Mouse (Mus musculus) mature B cell (primary cell): ENCODE measurements around the gene Ltn1.

Source experiments
- in situ Hi-C: fragments of 300-500 bp; cut with MboI; formaldehyde crosslinking; loops from 2 replicates; pipeline ENCODE4 v1.14.3; 2019

Ltn1 gene

DNA sequence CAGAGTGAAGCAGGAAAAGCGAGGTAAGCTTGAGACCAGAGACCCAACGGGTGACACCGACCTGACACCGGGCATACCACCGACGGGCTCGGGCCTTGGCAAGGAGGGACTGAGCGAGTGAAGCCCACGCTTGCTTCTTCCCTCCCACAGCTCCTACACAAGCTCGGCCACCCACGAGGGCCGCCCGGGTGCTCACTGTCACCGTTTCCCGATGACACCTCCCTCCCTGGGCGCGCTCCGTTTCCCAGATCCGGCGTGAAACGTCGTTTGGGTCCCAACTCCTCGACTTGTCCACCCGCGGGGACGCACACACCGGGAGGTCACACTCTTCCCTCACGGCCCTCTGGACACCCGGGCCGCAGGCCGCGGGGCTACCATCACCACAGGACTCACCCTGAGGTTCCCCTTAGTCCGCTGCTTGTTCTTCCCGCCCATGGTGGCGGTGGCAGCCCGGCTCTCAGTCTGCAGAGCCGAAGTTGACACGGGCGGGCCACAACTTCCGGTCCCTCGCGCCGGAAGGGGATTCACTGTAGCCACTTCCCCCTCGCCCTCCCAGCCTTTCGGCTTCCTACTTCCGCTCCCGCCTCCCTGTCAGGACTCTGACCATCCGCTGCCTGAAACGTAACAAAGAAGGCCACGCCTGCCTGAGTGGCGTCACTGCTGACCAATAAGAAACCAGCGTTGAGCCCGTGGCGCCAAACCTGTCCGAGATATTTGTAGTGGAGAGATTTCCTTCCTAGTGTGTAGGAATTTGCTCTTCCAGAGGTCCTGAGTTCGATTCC lies at the start of gene Ltn1:
Gene Ltn1 (minus strand): TSS at position 580 of the 782 bp plus-strand sequence.
- in situ Hi-C loops = loop anchor here (10.0 kb wide), 1 partner anchor 273 kb away; no protein-coding TSS in a partner anchor

GRCm38 (mm10) chr16:87470579-87470978 lies 38.2 kb upstream of the Ltn1 start:
- in situ Hi-C loops = no loop called here

DNA sequence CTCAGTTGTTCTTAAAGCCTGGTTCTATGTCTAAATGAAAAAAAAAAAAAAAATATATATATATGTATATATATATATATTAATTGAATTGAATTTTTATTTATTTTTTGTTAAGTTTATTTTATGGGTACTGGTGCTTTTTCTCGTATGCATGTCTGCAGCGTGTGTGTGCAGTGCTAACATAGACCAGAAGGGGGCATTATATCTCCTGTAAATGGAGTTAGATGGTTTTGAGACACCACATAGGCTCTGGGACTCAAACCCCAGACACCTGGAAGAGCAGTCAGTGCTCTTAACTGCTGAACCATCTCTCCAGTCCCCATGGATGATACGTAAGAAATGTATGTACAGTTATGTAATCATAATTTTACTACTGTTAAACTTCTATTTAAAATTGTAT lies 26.3 kb upstream of the Ltn1 start:
- in situ Hi-C loops = no loop called here

DNA sequence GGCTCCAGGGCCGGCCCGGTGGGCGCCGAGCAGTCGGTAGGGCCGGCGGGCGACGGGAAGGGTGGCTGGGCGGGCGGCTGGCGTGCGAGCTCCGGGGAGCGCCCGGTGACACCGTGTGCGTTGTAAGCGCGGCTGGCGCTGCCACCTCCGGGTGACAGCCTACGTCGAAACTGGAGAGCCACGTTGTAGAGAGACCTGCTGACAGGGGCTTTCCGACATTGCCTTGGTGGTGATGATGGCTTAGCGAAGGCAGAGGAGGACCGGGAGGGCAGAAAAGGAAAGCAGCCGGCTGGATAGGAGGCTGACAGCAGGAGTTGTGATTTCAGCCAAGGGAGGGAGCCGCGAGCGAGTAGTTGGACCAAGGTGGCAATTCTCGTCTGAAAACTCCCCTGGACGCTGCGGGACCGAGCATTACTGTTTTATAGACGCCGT lies 22.8 kb upstream of the Ltn1 start:
- in situ Hi-C loops = no loop called here

- in situ Hi-C loops = no loop called here
Measured at GRCm38 (mm10) chr16:87454419-87455179, 22.2 kb upstream of the Ltn1 start, which contains the start of gene Usp16. Gene Usp16 (plus strand): TSS chr16:87454703.

GRCm38 (mm10) chr16:87453226-87453625 lies 20.8 kb upstream of the Ltn1 start:
- in situ Hi-C loops = no loop called here

DNA sequence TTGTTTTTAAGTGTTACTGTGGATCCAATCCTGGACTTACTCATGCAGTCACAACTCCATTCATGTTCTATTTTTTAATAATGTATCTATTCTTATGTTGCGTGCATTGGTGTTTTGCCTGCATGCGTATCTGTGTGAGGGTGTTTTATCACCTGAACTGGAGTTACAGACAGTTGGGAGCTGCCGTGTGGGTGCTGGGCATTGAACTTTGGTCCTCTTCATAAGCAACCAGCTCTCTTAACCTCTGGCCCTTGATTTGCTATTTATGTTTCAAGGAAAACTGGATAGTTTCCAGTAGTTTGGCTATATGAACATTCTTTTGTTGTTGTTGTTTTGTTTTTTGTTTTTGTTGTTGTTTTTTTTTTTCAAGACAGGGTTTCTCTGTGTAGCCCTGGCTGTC lies 13.1 kb upstream of the Ltn1 start:
- in situ Hi-C loops = no loop called here

GRCm38 (mm10) chr16:87445110-87445509 lies 12.7 kb upstream of the Ltn1 start:
- in situ Hi-C loops = no loop called here

DNA sequence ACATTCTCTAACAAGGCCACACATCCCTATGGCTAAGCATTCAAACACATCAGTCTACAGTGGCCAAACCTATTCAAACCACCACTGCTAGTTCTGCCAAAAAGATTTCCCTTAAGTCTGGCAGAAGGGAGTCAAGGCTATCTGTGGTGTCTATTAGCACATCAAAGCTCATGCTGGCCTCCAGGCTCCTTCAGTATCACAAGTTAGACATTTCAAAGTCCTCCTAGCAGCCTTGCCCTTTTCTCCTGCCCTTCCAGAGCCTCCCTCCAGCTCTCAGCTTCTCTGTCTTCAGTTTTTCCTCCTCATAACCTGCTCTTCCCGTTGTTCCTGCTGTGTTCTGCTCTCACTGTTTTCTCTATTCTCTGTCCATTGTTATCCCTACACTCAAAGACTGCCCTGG lies 11.7 kb upstream of the Ltn1 start:
- in situ Hi-C loops = no loop called here

DNA sequence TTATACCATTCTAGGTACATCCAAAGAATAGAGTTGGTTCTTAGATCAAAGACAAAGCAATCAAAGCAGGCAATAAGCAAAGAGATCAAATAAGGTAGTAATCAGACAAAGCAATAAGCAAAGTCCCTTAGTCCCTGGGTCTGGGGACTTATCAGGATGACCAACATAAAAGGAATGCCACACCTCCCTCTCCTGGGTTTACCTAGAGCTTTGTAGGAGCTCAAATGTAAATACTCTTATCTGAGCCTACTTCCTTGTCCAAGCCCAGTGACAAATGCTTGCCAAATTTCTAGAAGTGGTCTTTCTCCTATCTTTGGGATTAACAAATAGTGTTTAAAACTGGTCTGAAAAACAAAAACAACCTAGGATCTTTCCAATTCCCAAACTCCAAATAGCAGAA lies 10.8 kb upstream of the Ltn1 start:
- in situ Hi-C loops = no loop called here

DNA sequence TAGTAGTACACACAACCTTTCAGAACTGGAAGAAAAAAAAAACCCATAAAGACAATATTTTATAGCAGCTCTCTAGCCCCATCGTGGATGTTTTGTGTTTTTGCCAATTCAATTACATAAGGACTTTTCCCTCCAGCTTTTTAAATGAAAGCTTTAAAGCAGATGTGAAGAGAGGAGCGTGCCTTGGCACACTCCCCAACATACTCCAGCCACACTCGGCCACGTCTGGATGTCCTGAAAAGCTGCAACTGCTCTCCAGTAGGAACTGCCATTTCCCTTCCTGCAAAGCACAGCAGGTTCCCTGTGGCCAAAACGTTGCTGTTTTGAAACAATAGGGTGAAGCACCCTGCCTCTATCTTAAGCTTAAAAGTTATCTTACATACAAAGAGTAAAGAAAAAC lies 9.9 kb upstream of the Ltn1 start:
- in situ Hi-C loops = no loop called here

DNA sequence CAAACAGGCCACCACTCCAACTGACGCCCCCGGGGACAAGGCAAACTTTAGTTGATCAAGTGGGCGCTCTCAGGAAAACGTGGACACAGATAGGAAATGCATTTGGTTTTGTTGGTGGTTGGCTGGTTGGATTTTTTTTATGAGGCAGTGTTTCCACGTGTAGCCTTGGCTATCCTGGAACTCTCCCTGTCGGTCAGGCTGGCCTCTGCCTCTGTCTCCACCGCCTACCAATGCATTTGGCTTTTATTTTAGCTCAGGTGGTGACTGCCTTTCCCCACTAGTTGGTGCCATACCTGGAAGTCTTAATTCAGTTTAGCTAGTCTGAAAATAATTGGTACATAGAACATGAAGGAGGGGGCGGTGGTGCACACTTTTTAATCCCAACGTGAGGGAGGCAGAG lies 8.7 kb upstream of the Ltn1 start:
- in situ Hi-C loops = no loop called here

- in situ Hi-C loops = no loop called here
Measured at GRCm38 (mm10) chr16:87440184-87440686, 7.8 kb upstream of the Ltn1 start, which contains the start of gene Rwdd2b. Gene Rwdd2b (minus strand): TSS chr16:87440573.

- in situ Hi-C loops = loop anchor here (10.0 kb wide), 1 partner anchor 266 kb away; no protein-coding TSS in a partner anchor
Measured at GRCm38 (mm10) chr16:87438697-87439096, 6.3 kb upstream of the Ltn1 start.

DNA sequence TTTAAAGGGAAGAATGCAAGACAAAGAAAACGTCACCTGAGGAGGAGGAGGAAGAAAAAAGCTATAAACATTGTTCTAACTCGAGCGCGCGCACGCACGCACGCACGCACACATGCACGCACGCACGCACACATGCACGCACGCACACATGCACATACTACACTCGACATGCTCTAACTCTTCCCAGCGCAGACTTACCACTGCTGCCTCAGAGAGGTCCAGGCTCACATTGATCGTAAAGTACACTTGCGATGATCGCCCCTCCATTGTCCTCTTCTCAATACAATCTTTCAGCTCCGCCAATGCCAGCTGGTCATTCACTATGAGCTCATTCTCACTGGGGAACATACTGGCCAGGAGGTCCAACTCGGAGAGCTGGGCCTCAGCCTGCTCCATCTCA lies 4.7 kb upstream of the Ltn1 start:
- in situ Hi-C loops = loop anchor here (10.0 kb wide), 1 partner anchor 268 kb away; no protein-coding TSS in a partner anchor

GRCm38 (mm10) chr16:87435411-87436205 lies 3.2 kb upstream of the Ltn1 start:
- in situ Hi-C loops = loop anchor here (10.0 kb wide), 1 partner anchor 269 kb away; no protein-coding TSS in a partner anchor

GRCm38 (mm10) chr16:87434946-87435345 lies 2.5 kb upstream of the Ltn1 start:
- in situ Hi-C loops = loop anchor here (10.0 kb wide), 1 partner anchor 270 kb away; no protein-coding TSS in a partner anchor

- in situ Hi-C loops = loop anchor here (10.0 kb wide), 1 partner anchor 271 kb away; no protein-coding TSS in a partner anchor
Measured at GRCm38 (mm10) chr16:87434266-87434665, 1.9 kb upstream of the Ltn1 start.

- in situ Hi-C loops = no loop called here
Measured at GRCm38 (mm10) chr16:87427516-87427915, 4.9 kb downstream of the Ltn1 start.

GRCm38 (mm10) chr16:87420662-87421061 lies 11.8 kb downstream of the Ltn1 start:
- in situ Hi-C loops = no loop called here

- in situ Hi-C loops = no loop called here
Measured at GRCm38 (mm10) chr16:87405001-87405400, 27.4 kb downstream of the Ltn1 start.
